In the genomic region with DNA sequence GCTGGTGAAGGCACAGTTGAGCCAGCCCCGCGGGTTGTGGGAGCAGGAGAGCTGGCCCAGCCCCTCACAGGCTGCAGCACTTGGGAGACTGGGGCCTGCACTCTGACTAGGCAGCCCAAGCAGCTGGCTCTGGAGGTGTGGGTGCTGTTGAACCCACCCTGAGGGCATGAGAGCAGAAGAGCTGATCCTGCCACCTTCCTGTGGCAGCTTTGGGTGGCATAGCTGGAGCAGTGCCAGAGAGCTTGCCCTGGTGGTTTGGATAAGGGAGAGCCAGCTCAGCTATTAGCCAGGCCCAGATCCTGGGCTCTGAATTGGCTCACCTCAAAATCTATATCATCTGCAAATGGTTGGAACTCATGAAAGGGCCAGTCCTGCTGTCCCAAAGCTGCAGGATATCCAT, we compare ENCODE assay signal across 16 mouse cellular contexts. TPM values are rescaled to one million over a fixed set of nuclear protein-coding genes. Genes with fewer than 3 reads are reported as not detected.
A peak's percentile ranks its signal among the peaks of the same experiment; 100 is the strongest.
DNase-seq lines count a peak whose midpoint lies in the region; ATAC-seq lines count a peak whose summit lies in the region.
"Had no signal": no experiment of that assay in that cellular context is flagged by ENCODE, and none has a peak within 500 bp of the region (broad histone marks: within the 10 kb centered on the region; RNA-seq: fewer than 3 reads in every experiment).

No protein-coding gene starts in this region.

- no peak for ATAC-seq in kidney, embryonic 15.5 days (replicated peaks; ENCODE audit: low FRiP score)

- no peak overlapping the region for H3K4me3 ChIP-seq in kidney, embryonic 15.5 days (replicated peaks)
- H3K4me3 ChIP-seq: heart, embryonic 15.5 days; liver, embryonic 13.5 days had no signal

- 63% methylated on average over 2 of the region's 2 CpGs for WGBS in kidney, embryonic 15.5 days

- peaks cover 13% of the 10 kb centered on the region for H3K4me1 ChIP-seq in kidney, embryonic 15.5 days

- H3K36me3 ChIP-seq in kidney, embryonic 15.5 days = no peaks in the 10 kb centered on the region
- H3K36me3 ChIP-seq: heart, embryonic 15.5 days; liver, embryonic 13.5 days had no signal

- H3K9me3 ChIP-seq in kidney, embryonic 15.5 days (replicated peaks) = no peaks in the 10 kb centered on the region
- H3K9me3 ChIP-seq: G1E; heart, embryonic 15.5 days; liver, embryonic 13.5 days had no signal

- peak; percentile 42 for DNase-seq in kidney, adult 11 months
- peak; percentile 39 for DNase-seq in MN1 (ENCODE audit: low spot score)
- DNase-seq in adrenal gland, postnatal 36 days = peak; percentile 43 to 76
- peak; percentile 15 to 44 for DNase-seq in kidney, postnatal 4 days
- DNase-seq in layer of hippocampus, adult 18-20 months (ENCODE audit: low spot score in 2 of 2) = no peak
- DNase-seq in embryo, embryonic 10.5 days (ENCODE audit: low spot score) = no peak
- no peak for DNase-seq in natural killer cell, adult 2 months (ENCODE audit: low spot score in 2 of 2)
- DNase-seq: cerebellum, adult 8-10 months; layer of hippocampus, adult 9-11 months; liver, embryonic 13.5 days; midbrain, embryonic 14.5 days; right cerebral cortex, postnatal 25 days had no signal

- no peak overlapping the region for H3K27ac ChIP-seq in kidney, embryonic 15.5 days
- H3K27ac ChIP-seq: heart, embryonic 15.5 days; liver, embryonic 13.5 days had no signal

- H3K4me2 ChIP-seq in kidney, embryonic 15.5 days = no peak overlapping the region
- H3K4me2 ChIP-seq: heart, embryonic 15.5 days; liver, embryonic 13.5 days had no signal

- no peak overlapping the region for H3K9ac ChIP-seq in kidney, embryonic 15.5 days
- H3K9ac ChIP-seq: heart, embryonic 15.5 days; liver, embryonic 13.5 days had no signal

- no peaks in the 10 kb centered on the region for H3K27me3 ChIP-seq in kidney, embryonic 15.5 days
- H3K27me3 ChIP-seq: heart, embryonic 15.5 days; liver, embryonic 13.5 days had no signal

RNA-seq across cellular contexts. Expression of a gene that starts 5.1 kb away (rescaled TPM):
- 0.44 and 0.51 TPM in 2 replicates for polyA plus RNA-seq in kidney, embryonic 15.5 days (2015; fragmentation: Nextera tagmentation; extraction: Ambion mirVana)
- total RNA-seq in adrenal gland, postnatal 36 days (2021) = 1 to 10 TPM; 3.1 to 4.0 TPM
- under 1 TPM; 0.30 to 0.50 TPM for total RNA-seq in layer of hippocampus, adult 18-20 months (2021)
- total RNA-seq: gastrocnemius, postnatal 4 days had no signal

RNA-seq across cellular contexts. Expression of a gene that starts 5.5 kb away (rescaled TPM):
- polyA plus RNA-seq in kidney, embryonic 15.5 days (2015; fragmentation: Nextera tagmentation; extraction: Ambion mirVana) = 41.6 and 44.1 TPM in 2 replicates
- 10 to 100 TPM; 38.0 to 41.7 TPM for total RNA-seq in adrenal gland, postnatal 36 days (2021)
- total RNA-seq in layer of hippocampus, adult 18-20 months (2021) = 1 to 10 TPM; 4.9 TPM

RNA-seq across cellular contexts. Expression of a gene that starts 12.4 kb away (rescaled TPM):
- polyA plus RNA-seq in kidney, embryonic 15.5 days (2015; fragmentation: Nextera tagmentation; extraction: Ambion mirVana) = 6.6 and 6.8 TPM in 2 replicates
- 10 to 100 TPM; 14.5 to 16.9 TPM for total RNA-seq in adrenal gland, postnatal 36 days (2021)
- 10 to 100 TPM; 23.5 to 24.0 TPM for total RNA-seq in layer of hippocampus, adult 18-20 months (2021)
- polyA plus RNA-seq: G1E had no signal

Comparison
In these comparisons a context has a peak if more than half of its experiments do, and no peak if none do; other contexts are left out.
1. DNase-seq: peak in kidney, adult 11 months (single experiment), MN1 (single experiment), adrenal gland, postnatal 36 days (2 of 2) and kidney, postnatal 4 days (2 of 2); none in layer of hippocampus, adult 18-20 months (0 of 2), embryo, embryonic 10.5 days (single experiment) and natural killer cell, adult 2 months (0 of 2).
2. RNA of a gene that starts 5.5 kb away (total RNA-seq): 38.0 to 41.7 TPM in adrenal gland, postnatal 36 days; 4.9 TPM in layer of hippocampus, adult 18-20 months; every median in the first group is over 4 times any median in the second.